Mouse (Mus musculus) embryonic fibroblast, embryonic 13.5 days (primary cell): Measurements from ENCODE around the gene Olfr463. TPM values are rescaled to one million over a fixed set of nuclear protein-coding genes. Genes with fewer than 3 reads are reported as not detected.
A peak's percentile ranks its signal among the peaks of the same experiment; 100 is the strongest.

Experiments used
- H3K27ac ChIP-seq: 2 replicates; pipeline ENCODE4 v1.5.1; 2012; ENCODE audit warnings: low read length, control low read depth, inconsistent platforms; ENCODE audit not compliant: insufficient read depth
- H3K4me1 ChIP-seq: 2 replicates; pipeline ENCODE4 v1.6.1; 2011; ENCODE audit warnings: low read length; ENCODE audit not compliant: control insufficient read depth, insufficient read depth
- H3K4me3 ChIP-seq: 2 replicates; pipeline ENCODE4 v1.5.1; 2011; ENCODE audit warnings: mild to moderate bottlenecking, control low read depth, low read length; ENCODE audit not compliant: insufficient read depth
- CTCF ChIP-seq: IDR thresholded peaks from 2 replicates; pipeline ENCODE4 v1.5.1; 2011; ENCODE audit warnings: mild to moderate bottlenecking, control low read depth, low read length, moderate library complexity, borderline replicate concordance; ENCODE audit not compliant: insufficient read depth
- POLR2A ChIP-seq: IDR thresholded peaks from 2 replicates; pipeline ENCODE4 v1.6.1; 2011; ENCODE audit warnings: low read depth, mild to moderate bottlenecking, control low read depth, low read length, moderate library complexity
- polyA plus RNA-seq: library from polyadenylated mRNA; stranded (reverse); fragments of >200 nt; gene quantifications from 2 replicates; pipeline ENCODE4 v1.2.4, GENCODE M21; 2011; ENCODE audit warnings: low read depth; ENCODE audit not compliant: missing spikeins, insufficient read length

Gene Olfr463
- polyA plus RNA-seq, 1 experiment = not detected

- TF ChIP-seq POLR2A = peak; percentile 67
- TF ChIP-seq CTCF = no peak
- no peak within 1 kb of the TSS for H3K27ac ChIP-seq
- no peaks in the 10 kb centered on the region for H3K4me1 ChIP-seq
- H3K4me3 ChIP-seq = peak within 1 kb of the TSS; percentile 45
Measured at GRCm38 (mm10) chr11:87852690-87853596, 44.2 kb downstream of the Olfr463 start, which contains the start of gene Mks1. Mks1 (plus strand) TSS chr11:87853215.

- H3K4me3 ChIP-seq = no peak overlapping the region
- TF ChIP-seq POLR2A (no peak), CTCF (no peak)
- H3K27ac ChIP-seq = no peak overlapping the region
- no peaks in the 10 kb centered on the region for H3K4me1 ChIP-seq
Measured at GRCm38 (mm10) chr11:87847884-87848283, 49.3 kb downstream of the Olfr463 start.

DNA sequence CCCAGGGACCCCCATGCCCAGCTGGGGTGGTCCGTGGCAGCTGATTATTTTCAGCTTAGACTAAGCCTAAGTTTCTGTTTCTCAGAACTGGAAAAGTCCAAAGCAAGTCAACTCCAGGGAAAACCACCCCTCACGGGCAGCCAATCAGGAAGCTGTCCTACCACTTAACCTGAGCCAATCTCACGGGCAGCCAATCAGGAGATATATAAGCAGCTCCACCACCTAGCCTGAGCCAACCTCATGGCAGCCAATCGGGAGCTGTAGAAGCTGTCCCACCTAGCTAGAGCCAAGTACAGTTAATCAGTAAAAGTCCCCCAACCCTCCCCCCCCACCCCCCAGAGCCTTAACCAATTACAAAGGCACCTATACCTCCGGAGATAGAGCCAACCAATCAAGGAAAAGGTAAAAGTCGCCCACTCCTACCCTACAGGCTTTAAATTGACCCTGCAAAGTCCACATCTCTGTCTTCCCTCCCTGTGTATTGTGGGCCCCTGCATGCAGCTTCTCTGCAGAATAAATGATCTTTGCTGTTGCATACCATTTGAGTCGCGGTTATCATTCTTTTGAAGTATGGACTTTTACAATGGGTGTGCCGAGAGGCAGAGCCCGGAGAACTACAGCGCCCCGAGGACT is 50.1 kb downstream of the Olfr463 start:
- Histone ChIP-seq H3K27ac (no peak overlapping the region), H3K4me3 (no peak overlapping the region), H3K4me1 (no peaks in the 10 kb centered on the region)
- TF ChIP-seq POLR2A = no peak
- TF ChIP-seq CTCF = no peak

Other genes starting within 250 kb of the Olfr463 start
- gene Rnf43, start 234.7 kb downstream of the Olfr463 start, polyA plus RNA-seq = 0.89 and 1.4 TPM in 2 replicates
- 56.1 and 58.3 TPM in 2 replicates for gene Supt4a, start 159.8 kb downstream of the Olfr463 start, polyA plus RNA-seq
- 1.2 TPM in 2 replicates for gene Tspoap1, start 136.8 kb downstream of the Olfr463 start, polyA plus RNA-seq
- not detected in 2 replicates for gene Mpo, start 103.8 kb downstream of the Olfr463 start, polyA plus RNA-seq
- gene Lpo, start 69.1 kb downstream of the Olfr463 start, polyA plus RNA-seq = not detected in 2 replicates
- gene Mks1, start 44.2 kb downstream of the Olfr463 start, polyA plus RNA-seq = 4.3 and 7.4 TPM in 2 replicates
- not detected in 2 replicates for gene Epx, start 21.9 kb downstream of the Olfr463 start, polyA plus RNA-seq
- gene Olfr462, start 5.1 kb downstream of the Olfr463 start, polyA plus RNA-seq = not detected in 2 replicates
- gene Olfr464, start 23.6 kb upstream of the Olfr463 start, polyA plus RNA-seq = not detected in 2 replicates
- 113 and 117 TPM in 2 replicates for gene Dynll2, start 90.1 kb upstream of the Olfr463 start, polyA plus RNA-seq
- 291 and 361 TPM in 2 replicates for gene Srsf1, start 150.0 kb upstream of the Olfr463 start, polyA plus RNA-seq
- 44.6 and 46.1 TPM in 2 replicates for gene Vezf1, start 170.9 kb upstream of the Olfr463 start, polyA plus RNA-seq
- gene Cuedc1, start 200.7 kb upstream of the Olfr463 start, polyA plus RNA-seq = 29.6 and 31.8 TPM in 2 replicates